Mouse (Mus musculus) c-Kit-negative CD71-positive TER-119-positive erythroid progenitor cells, embryonic 14.5 days (primary cell): ENCODE data around the gene Dnlz.

Experiments used
- DNase-seq: peaks from one replicate; pipeline ENCODE4 v3.0.0-alpha.2; 2013; ENCODE audit warnings: low read depth, low spot score

Gene Dnlz

DNA sequence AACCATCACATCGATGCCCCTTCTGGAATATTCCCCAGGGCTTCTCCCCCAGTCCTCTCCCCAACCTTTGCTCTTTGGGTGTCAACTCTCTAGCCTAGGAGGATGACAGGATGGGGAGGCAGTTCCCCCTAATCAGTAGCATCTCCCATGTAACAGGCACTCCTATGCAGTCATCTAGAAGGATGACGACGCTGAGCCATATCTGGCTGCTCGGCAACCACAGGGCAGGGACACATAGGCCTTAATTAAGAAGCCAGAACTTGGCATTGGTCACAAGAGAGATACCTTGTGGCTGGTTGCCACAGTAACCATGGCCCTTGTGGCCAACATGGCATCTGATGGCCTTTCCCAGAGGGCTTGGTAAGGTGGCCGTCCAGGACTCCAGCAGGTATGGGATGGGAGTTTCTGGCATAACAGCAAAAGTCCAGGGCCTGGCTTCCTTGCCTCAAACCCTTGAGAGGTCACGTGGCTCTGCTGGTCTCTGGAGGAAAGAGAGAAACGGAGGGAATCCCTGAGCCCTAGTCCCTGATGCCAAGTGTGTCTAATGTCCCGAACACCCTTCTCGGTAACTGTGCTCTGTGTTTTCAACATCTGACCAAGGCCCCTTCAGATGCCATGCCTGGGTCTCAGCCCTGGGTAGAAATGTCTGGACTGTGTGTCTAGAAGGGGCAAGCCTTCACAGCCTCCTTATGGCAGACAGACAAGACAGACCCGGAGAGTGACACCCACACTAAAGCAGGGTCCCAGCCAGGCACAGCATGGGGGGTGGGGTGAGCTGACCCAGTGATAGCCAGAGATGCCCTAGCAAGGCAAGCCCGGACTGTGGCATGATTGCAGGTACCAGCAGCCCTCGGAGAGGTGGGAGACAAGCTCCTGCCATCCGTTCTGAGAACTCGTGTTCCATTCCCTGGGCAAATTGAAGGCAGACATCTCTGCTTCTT is 31.4 kb downstream of the Dnlz start:
- DNase-seq: no peak

DNA sequence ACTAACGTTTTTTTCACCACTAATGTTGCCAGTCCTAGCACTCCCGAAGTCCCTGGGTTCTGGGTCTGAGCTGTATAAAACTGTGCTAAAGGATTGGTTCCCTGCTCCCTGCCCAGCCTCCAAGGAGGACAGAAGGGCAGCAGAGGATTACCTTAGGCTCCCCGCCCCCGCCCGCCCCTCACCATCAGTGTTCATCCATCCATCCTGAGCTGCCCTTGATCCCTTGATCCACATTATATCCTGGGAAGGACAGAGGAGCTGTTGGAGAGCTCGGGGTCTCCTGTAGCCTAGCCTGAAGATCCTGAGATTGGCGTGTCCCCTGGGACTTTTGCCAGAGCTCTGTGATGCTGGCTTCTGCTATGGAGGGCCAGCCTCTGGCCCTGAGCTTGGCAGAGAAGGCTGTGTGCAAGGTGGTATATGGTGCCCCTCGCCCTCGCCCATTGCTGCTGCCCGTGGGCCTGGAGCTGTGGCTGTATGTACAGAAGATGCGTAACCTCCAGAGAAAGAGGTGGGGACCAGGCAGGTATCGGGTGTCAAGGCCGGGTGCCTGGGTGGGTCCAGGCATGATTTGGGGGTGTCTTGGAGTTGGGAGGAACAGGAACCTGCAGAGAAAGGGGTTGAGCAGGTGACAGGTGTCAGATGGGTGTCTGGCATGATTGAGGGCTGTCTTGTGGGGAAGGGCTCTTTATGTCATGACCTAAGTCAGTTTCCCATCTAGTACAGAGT is 32.2 kb downstream of the Dnlz start:
- DNase-seq: no peak

DNA sequence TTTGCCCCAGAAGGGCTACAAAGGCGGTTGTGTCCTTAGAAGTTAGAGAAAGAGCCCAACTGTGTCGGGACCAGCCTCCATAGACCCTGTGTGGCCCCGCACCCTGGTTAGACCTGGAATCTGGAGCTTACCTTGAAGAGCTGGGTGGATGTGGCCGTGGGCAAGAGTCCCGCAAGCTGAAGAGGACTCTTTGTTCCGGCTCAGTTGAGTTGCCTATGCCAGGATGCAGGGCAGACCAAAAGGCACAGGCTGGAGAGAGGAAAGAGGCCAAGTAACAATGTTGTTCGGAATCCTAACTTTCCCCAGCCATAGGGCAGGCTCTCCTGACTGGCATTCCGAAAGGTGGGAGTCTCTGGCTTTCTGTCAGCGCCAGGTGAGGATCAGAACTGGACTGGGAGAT is 32.8 kb downstream of the Dnlz start:
- DNase-seq: no peak

DNA sequence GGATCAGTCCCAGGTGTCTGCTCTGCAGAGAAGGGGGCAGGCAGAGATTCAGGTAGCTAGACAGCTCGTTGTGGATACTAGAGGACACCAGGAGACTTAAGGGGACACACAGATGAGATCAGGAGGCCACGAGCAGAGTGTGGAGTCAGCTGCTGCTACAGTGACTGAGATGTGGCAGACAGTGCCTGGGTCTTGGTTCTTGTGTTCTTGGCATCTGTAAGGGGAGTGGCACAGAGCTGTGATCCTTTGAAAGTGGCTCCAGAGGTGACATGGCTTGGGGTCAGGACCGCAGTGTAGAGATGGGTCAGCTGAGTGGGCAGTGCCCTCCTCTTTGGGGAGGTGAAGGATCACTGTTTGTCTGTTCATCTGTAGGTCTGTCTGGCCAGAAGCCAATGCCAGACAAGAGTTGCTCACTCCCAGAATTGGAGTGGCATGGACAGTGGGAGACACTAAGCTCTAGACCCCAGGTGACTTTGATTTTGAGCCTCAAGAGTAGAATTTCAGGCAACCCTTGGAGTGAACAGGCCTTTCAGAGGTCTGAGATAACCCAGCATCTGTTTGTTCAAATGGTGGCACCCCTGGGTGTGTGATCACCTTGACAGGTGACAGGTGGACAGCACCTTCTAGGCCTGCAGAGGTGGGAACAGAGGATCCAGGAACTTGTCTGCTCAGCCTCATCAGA is 33.8 kb downstream of the Dnlz start:
- no peak for DNase-seq

DNA sequence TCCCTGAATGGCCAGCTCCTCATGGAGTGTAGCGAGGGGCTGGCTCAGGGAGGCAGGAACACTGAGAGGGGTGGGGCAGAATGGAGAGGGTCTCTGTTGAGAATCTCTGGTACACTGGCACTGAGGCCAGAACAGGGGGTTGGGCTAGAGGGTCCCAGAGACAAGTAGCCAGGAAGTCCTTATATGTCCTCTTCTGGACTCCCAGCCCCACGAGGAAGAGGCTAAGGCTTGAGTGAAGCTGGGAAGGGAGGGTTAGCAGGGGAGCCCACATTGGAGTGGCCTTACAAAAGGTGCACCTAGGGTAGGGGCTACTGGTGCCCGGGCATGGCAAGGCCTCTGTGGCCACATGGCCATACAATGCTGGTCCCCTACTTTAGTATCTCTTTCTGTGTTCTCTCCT is 34.5 kb downstream of the Dnlz start:
- no peak for DNase-seq

DNA sequence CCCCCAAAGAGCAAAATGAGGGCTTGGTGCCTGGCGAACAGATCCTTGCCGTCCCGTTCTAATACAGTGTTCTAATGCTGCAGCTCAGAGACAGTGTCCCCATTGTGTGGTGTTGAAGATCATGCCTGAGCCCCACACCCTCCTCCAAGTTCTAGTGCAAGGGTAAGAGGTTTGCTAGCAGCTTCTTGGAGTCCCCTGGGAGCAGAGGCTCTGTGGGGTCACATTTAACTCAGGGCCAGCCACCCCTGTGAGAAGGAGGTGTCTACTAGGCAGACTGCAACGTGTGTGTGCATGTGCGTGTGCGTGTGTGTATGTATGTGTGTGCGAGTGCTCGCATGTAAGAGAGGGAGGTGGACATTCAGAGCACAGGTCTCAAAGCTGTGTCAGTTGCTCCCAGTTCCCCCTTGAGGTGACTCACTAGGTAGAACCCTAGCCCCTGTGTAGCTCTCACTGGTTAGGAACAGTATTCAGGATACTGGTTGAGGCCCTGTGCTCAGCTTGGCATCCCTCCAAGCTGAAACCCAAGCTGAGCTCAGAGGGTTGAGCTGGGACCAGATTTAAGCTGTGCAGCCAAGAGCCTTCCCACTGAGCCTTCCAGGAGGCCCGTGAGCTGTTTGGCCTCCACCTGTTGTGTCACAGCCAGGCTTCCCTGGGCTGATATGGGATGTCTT is 35.2 kb downstream of the Dnlz start:
- DNase-seq: no peak

DNA sequence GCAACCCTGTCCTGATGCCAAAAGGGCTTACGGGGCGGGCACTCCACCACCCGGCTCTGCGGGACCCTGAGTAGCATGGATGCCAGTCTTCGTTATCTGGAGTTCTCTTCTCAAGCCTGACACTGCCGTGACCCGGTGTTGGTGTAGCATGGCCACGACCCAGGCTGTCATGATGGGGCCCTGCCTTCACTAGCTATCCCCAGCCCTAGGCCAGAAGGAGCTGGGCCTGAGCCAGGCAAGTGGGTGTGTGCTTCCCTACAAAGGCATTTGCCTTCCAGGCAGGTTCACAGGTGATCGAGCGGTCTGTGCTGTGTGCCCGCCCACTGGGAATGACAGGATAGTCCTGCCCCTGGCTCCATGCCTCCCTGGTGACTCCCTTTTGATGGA is 36.0 kb downstream of the Dnlz start:
- no peak for DNase-seq

DNA sequence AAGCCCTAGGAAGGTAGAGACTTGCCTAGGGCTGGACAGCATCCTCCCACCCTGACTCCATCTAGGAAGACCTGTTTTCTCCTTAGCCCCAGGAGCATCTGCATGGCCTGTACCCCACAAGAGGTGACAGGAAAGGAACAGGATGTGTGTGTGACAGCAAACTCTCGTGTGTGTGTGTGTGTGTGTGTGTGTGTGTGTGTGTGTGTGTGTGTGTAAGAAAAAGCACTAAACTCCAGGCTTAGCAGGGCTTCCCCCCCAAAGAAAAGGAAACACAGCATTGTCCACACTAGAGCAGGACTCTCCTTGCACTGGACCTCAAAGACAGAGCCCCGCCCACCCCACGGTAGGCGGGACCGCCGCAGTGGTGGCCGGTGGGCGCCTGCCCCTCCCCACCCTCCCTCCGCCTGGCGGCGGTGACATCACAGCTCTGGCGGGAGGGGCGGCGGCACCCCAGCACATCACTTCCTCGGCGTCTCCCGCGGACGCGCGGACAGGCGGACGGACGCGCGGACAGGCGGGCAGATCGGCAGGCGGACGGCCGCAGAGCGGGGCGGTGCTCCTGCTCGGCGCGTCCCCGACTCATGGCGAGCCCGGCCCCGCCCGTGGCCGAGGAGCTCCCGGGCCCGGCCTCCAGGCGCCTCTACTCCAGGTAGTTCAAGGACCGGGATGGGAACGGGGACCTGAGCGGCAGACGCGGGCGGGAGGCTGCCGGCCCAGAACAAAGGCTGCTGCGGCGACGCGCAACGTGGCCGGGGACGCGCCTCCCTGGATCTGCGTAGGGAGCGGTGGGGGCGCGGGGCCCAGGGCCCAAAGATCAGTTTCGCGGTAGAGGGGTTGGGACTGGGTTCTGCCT is 36.6 kb downstream of the Dnlz start, which contains the start of gene Gpsm1:
TSS of gene Gpsm1 (plus strand) at position 444 of the 853 bp plus-strand sequence.
- no peak for DNase-seq

DNA sequence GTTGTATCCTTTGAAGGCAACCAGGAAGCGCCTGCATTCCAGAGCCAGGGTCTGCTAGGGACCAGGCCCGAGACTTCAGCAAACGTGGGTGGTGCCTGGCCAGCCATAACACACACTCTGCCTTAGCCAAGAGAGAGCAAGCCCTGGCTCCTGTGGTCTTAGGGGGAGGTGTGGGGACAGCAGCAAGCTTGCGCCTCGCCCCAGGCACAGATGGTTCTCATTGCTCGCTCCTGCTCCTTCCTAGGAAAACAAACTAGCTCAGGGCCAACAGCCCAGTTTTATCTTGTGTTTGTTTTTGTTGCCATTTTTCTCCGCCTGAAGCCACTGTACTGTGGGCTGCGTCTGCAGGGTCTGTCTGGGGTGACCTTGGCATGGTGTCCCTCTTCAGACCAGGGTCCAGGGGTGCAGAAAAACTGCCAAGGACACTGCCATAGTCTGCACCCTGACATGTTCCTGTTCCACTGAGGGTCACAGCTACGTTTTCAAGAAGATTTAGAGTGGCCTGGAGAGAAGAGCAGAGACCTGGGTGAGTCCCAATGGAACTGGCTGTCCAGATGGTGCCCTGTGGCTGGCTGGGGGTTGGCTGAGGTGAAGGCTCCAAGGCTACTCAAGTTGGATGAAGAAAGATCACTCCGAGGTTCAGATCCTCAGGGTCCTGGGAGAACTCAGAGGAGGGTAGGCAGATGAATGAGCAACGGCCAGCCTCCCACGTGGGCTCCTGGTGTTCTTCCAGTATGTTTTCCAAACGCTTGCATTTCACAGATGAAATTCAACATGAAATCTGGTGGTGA is 37.4 kb downstream of the Dnlz start:
- no peak for DNase-seq

DNA sequence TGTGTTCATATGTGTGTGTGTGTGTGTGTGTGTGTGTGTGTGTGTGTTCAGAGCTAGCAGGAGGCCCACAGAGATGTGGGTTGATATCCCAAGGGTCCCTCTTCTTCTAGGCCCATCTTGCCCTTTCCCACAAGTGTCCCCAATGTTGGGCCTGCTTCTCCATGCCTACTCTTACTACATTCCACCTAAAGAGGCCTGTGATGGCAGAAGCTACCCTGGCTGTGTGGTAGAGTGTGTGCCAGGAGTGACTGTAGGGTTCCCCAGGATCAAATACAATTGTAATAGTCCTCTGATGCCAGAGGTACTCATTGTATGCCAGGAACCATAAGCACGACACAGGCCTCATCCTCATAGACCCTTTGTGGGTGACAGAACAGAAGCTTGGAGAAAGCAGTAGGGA is 38.5 kb downstream of the Dnlz start:
- no peak for DNase-seq

DNA sequence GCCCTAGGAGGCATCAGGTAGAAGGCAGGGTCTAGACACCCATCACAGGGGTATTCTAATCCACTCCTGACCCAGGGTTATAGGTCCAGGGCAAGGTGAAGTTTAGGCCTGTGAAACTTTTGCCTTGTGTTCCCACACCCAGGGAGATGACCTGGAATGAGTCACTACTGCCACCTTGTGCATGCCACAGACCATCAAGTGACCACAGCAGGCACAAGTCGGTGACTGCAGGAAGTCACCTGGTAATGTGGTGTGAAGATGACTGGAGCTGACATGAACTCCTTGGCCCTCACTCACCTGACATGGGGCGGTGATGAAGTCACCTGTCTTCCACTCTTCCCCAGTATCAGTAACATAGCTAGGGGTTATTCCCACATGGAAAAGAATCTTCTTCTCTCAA is 39.1 kb downstream of the Dnlz start:
- DNase-seq: no peak

DNA sequence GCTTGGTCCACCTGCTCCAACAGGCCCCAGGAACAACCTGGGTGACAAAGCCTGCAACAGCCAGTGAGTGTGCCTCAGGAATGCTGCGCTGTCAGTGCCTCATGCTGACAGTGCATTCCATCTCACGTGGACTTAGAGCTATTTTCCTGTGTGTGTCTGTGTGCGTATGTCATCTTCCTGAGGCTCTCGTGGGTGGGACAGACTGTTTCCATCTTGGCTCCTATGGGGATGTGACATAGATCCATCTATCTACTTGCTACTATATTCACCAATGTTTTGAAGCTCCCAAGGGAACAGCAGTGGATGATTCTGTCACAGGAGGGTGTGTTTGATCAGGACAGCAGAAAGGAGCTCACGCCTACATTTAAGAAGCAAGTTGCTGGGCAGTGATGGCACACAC is 40.0 kb downstream of the Dnlz start:
- no peak for DNase-seq

DNA sequence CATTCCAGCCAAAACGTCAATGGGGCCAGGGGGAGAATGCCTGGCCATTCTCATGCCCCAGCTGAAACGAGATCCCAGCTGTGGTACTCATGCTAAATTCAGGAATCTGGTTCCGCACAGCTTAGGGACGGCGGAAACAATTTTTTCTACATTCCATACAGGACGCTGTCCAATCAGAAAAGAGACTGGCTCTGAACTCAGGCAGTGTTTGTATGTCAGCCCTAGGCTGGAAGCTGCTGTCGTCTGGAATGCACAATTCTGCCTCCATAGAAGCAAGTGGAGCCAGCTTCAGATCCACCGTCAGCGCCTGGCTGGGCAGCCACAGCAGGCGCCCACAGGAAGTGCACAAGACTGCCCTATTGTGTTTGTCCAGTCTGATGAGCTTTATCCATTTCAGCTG is 42.2 kb downstream of the Dnlz start:
- no peak for DNase-seq

DNA sequence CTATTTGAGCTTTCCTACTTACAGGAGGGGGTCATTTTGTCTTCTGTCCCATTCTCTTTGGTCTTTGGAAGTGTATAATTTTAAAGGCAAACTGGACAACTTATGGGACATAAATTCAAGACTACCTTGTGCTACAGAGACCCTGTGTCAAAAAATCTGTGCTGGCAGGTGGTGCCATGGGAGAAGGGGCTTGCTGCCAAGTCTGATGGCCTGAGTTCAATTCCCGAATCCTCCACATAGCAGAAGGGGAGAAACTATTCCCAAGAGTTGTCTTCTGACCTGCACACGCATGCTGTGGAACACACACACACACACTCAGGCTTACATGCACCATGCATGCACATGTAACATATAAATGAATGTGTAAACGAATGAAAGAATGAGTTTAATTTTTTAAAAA is 45.2 kb downstream of the Dnlz start:
- no peak for DNase-seq

DNA sequence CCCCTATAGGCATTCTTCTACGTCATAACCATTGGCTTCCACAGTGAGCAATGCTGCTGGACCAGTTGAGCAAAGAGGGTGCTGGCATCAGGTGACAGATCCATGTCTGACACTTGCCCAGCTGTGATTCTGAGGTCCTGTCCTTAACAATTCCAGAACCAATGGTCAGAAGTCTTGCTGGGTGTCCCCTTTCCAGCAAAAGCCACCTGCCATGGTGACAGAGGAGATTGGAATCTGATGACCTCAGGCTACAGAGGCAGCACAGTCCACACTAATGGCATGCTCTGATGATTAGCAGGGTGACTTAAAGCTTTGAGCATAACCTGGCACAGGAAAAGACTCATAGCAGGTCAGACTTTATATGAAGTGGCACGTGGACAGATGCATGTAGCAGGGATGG is 46.4 kb downstream of the Dnlz start:
- DNase-seq: no peak

DNA sequence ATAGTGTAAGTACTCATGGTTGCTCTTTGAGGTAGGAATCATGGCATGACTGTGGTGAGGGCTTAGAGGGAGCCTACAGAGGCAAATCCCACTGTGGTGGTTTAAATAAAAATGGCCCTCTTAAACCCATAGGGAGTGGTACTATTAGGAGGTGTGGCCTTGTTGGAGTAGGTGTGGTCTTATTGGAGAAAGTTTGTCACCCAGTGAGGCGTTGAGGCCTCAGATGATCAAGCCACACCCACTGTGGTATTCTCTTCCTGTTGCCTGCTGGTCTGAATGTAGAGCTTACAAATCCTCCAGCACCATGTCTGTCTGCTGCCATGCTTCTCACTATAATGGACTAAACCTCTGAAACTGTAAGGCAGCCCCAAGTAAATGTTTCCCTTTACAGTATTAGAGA is 47.2 kb downstream of the Dnlz start:
- DNase-seq: no peak

DNA sequence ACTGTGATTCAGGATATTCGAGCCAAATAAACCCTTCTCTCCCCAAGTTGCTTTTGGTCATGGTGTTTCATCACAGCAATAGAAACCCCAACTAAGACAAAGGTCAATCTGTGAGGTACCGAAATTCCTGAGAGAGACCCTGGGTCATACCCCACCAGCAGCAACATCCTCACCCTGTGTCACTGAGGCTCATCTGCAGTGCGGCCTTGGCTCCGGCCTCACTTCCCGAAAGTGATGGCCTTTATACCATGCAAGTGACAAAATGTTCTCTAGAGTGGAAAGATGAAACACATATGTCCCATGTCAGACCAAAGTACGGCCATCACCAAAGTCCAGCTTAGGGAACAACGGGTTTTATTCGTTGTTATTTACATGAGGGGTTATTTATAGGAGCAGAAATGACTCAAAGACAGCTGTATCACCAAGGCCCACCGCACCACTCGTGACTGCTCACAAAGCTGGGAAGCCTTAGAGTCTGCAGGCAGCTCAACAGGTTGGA is 49.9 kb downstream of the Dnlz start:
- DNase-seq: no peak

DNA sequence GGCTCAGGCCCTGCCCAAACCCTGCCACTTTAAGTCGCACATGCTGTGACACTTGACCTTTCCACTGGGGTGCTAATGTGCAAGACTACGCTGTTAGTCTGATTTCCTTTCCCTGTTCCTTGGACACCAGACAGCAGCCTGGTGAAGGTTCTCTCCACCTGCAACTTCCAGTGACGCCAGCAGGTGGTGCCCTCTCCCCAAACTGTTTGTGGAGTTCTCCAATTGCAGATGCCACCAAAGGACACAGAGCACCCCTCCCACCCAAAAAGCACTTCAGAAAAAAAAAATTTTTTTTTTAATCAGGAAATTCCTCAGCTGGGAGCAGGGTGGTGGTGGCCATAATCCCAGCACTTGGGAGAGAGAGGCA is 51.1 kb downstream of the Dnlz start:
- DNase-seq: peak; percentile 17

DNA sequence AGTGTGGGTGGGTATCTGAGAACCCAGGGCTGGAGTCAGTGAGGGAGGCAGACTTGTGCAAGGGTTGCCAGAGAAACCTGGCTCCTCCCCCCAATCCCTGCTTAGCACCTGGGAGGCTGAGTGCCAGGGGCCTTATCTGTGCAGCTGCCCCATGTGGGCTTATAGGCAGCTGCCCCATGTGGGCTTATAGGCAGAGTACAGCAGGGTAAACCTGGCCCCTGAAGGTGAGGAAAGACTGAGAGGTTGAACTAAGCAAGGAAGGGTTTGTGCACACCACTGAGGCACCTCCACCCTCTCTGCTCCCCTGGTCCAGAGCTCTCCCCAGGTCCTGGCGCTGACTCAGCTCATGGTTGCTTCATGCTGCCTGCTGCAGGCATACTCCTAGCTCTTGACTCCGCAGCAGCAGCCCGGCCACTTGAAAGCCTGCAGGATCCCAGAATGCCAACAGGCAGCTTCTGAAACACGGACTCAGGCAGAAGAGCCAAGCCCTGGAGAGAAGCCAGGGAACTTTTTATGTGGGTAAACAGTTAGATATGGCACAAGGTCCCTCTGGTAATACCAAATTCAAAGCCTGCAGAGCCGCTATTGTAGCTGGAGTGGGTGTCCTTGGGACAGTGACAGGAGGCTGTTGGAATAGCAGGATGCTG is 51.6 kb downstream of the Dnlz start:
- DNase-seq: no peak
